Mouse (Mus musculus) heart, embryonic 11.5 days (tissue): ENCODE measurements around the gene Cox6b1. TPM values are rescaled to one million over a fixed set of nuclear protein-coding genes. Genes with fewer than 3 reads are reported as not detected.
A peak's percentile ranks its signal among the peaks of the same experiment; 100 is the strongest.

ENCODE experiments used
- ATAC-seq: fragments of 200-750 bp; cut with Nextera tagmentation; replicated peaks from 2 replicates; pipeline ENCODE4 v1.8.0; 2017; ENCODE audit warnings: moderate library complexity; ENCODE audit not compliant: insufficient number of reproducible peaks, low FRiP score, low TSS enrichment
- H3K27ac ChIP-seq: fragments of 300-500 bp; sonication (generic); 2 replicates; pipeline ENCODE4 v1.5.1; 2014; ENCODE audit warnings: mild to moderate bottlenecking, low read depth, low read length
- H3K27me3 ChIP-seq: fragments of 300-500 bp; sonication (generic); 2 replicates; pipeline ENCODE4 v1.6.1; 2014; ENCODE audit warnings: mild to moderate bottlenecking, low read length, mixed read lengths; ENCODE audit not compliant: control insufficient read depth, insufficient read depth
- H3K36me3 ChIP-seq: fragments of 300-500 bp; sonication (generic); 2 replicates; pipeline ENCODE4 v1.6.1; 2014; ENCODE audit warnings: mild to moderate bottlenecking, low read length, moderate library complexity, mixed read lengths; ENCODE audit not compliant: control insufficient read depth, insufficient read depth
- H3K4me1 ChIP-seq: fragments of 300-500 bp; sonication (generic); 2 replicates; pipeline ENCODE4 v1.6.1; 2014; ENCODE audit warnings: low read length; ENCODE audit not compliant: control insufficient read depth, insufficient read depth
- H3K4me2 ChIP-seq: fragments of 300-500 bp; sonication (generic); 2 replicates; pipeline ENCODE4 v1.6.1; 2014; ENCODE audit warnings: mild to moderate bottlenecking, moderate library complexity
- H3K4me3 ChIP-seq: fragments of 300-500 bp; sonication (generic); 2 replicates; pipeline ENCODE4 v1.5.1; 2014; ENCODE audit warnings: low read depth, low read length
- H3K9ac ChIP-seq: fragments of 300-500 bp; sonication (generic); 2 replicates; pipeline ENCODE4 v1.6.1; 2014; ENCODE audit warnings: mild to moderate bottlenecking, low read depth, low read length, moderate library complexity
- H3K9me3 ChIP-seq: fragments of 300-500 bp; sonication (generic); replicated peaks from 2 replicates; pipeline ENCODE4 v1.6.1; 2016; ENCODE audit warnings: low read length; ENCODE audit not compliant: control insufficient read depth
- WGBS: fragments of 180-500 bp; shearing (Covaris S2); extraction: QIAGEN DNeasy Blood & Tissue Kit; methylation state at CpG from one replicate; pipeline ENCODE4 v1.1.7; 2014; ENCODE audit not compliant: insufficient replicate concordance; 5-methylcytosine and 5-hydroxymethylcytosine counted together
- polyA plus RNA-seq: library from polyadenylated mRNA; unstranded; fragments of >200 nt; fragmentation: Nextera tagmentation; extraction: Ambion mirVana; gene quantifications from 2 replicates; pipeline ENCODE4 v1.2.1, GENCODE M21; 2014

Gene Cox6b1
- polyA plus RNA-seq, 1 experiment from 2014 or later, result 1,669 TPM

DNA sequence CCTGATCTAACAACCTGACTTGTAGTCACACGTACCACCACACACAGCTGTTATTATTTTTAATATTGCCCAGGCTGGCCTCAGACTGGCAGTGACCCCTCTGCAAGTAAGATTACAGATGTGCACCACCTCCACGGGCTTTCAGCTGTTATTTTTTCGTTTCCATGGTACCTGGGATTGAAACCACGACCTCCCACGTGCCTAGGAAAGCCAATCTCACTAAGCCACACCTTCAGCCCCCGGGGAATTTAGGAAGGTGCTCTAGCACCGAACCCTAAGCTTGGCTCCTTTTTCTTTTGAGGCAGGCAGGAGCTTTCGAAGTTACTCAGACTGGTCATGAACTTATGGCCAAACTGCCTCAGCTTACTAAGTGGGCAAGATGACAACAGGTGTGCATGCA is 21.5 kb downstream of the Cox6b1 start:
- Histone ChIP-seq H3K36me3 (no peaks in the 10 kb centered on the region), H3K9me3 (no peaks in the 10 kb centered on the region), H3K4me1 (no peaks in the 10 kb centered on the region), H3K27me3 (0 out of 2 replicates have a peak, but pooled peaks cover 3% of the 10 kb centered on the region), H3K9ac (no peak overlapping the region), H3K27ac (no peak overlapping the region), H3K4me2 (no peak overlapping the region), H3K4me3 (no peak overlapping the region)
- no peak for ATAC-seq
- 54% methylated on average over 8 of the region's 8 CpGs for WGBS

DNA sequence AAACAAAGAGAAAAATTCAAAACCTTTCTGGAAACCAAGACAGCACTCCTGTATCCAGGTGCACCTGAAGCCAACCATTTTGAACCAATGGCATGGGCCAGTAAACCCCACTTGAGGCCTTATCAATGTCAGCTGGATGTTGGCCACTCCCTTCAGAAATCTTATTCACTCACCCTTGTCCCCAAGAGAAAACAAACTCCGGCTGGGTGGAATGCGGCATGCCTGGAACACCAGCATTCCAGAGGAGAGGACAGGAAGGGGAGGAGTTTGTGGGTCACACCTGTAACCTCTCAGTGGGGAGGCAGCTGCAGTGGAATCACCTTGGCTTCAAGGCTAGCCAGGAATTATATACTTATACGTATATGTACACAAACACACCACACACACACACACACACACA is 23.4 kb downstream of the Cox6b1 start:
- Histone ChIP-seq H3K9ac (no peak overlapping the region), H3K36me3 (no peaks in the 10 kb centered on the region), H3K4me2 (no peak overlapping the region), H3K4me1 (no peaks in the 10 kb centered on the region), H3K27me3 (no peaks in the 10 kb centered on the region), H3K27ac (no peak overlapping the region), H3K4me3 (no peak overlapping the region), H3K9me3 (no peaks in the 10 kb centered on the region)
- 25% methylated on average over 3 of the region's 3 CpGs for WGBS
- ATAC-seq, result no peak

DNA sequence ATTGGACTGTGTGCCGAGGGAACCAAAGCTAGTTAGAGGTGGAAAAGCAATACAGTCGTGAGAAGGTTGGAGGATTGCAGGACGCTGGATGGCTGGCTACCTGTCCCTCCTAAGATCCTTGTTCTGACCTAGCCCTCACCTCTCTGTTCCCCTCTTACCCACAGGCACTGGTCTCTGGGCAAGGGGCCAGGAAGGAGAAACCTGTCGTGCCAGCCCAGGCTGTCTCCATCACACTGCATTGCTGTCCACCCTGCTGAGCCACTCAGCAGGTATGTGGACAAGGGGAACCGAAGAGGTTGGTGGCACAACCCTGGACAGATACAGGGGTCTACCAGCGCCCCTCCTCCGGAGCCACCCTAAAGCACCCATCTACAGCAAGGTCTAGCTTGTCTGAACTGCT is 25.3 kb downstream of the Cox6b1 start:
- H3K27me3 ChIP-seq, result no peaks in the 10 kb centered on the region
- no peaks in the 10 kb centered on the region for H3K4me1 ChIP-seq
- no peak for ATAC-seq
- no peak overlapping the region for H3K27ac ChIP-seq
- H3K9ac ChIP-seq, result no peak overlapping the region
- WGBS, result 75% methylated on average over 7 of the region's 7 CpGs
- H3K4me3 ChIP-seq, result no peak overlapping the region
- H3K4me2 ChIP-seq, result no peak overlapping the region
- no peaks in the 10 kb centered on the region for H3K36me3 ChIP-seq
- H3K9me3 ChIP-seq, result no peaks in the 10 kb centered on the region

DNA sequence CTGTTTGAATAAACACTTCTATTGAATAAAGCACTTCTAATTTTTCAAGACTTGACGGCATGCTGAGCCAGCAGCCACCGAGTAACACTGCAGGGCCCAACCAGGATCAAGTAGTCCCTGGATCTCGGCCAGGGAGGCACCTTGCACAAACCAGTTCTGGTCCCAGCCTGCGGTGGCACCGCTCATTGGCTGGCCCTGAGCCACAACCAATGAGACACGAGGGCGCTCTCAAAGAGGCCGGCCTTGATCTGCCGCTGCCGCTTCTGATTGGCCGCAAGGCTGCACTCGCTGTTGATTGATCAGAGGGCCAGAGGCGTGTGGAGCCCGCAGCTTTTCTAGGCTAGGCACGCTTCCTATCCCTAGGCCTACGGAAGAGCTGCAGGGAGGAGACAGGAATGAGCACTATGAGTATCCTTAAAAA is 26.0 kb downstream of the Cox6b1 start:
- Histone ChIP-seq H3K27me3 (no peaks in the 10 kb centered on the region), H3K9ac (no peak overlapping the region; the same call in 1 of the 2 replicates), H3K4me3 (no peak overlapping the region), H3K9me3 (no peaks in the 10 kb centered on the region), H3K27ac (no peak overlapping the region), H3K4me1 (no peaks in the 10 kb centered on the region), H3K36me3 (no peaks in the 10 kb centered on the region), H3K4me2 (peak overlapping the region; percentile 46)
- WGBS, result 2% methylated on average over 16 of the region's 16 CpGs
- peak; percentile 92 for ATAC-seq

DNA sequence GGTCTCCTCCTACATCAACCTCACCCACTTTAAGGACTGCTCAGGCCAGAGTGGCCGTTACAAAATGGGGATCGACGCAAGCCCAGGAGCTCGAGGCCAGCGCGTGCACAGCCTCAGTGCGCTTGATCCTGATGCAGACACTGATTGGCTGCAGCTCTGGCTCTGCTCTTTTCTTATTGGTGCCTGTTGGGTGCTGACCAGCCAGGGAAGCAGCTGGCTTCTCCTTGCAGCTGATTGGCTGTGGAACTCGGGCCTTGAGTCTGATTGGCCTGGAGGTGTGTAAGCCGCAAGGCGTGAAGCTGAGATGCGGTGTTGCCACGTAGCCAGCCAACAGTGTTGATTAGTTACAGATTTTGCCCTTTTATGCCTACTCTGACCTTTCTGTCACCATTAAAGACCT is 27.2 kb downstream of the Cox6b1 start, which contains the start of gene Zbtb32:
TSS of gene Zbtb32 (minus strand) at position 124 of the 400 bp plus-strand sequence.
- H3K27ac ChIP-seq, result no peak within 1 kb of the TSS
- no peak for ATAC-seq
- H3K9ac ChIP-seq, result no peak within 1 kb of the TSS
- no peaks in the 10 kb centered on the region for H3K9me3 ChIP-seq
- H3K27me3 ChIP-seq, result no peaks in the 10 kb centered on the region
- H3K4me3 ChIP-seq, result no peak within 1 kb of the TSS
- H3K36me3 ChIP-seq, result no peaks in the 10 kb centered on the region
- WGBS, result 86% methylated on average over 12 of the region's 12 CpGs
- peak within 1 kb of the TSS; percentile 34 for H3K4me2 ChIP-seq
- no peaks in the 10 kb centered on the region for H3K4me1 ChIP-seq

DNA sequence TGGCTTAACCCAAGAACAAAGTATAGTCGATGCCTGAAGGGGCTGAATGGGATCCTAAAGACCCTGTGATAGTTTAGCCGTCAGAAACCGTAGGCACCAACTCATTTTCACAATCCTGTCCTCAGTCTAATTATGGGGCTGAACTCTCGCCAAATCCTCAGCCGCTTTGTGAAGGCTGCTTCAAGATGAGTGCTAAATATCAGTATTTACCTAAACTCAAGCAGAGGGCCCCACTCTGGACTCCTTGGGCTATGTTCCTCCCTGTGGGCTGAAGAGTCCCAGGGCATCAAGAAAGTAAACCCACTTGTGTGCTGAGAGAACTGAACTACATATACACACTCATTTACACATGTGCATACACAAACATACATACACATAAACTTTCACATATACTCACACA is 29.1 kb downstream of the Cox6b1 start:
- H3K9ac ChIP-seq, result no peak overlapping the region
- no peak overlapping the region for H3K27ac ChIP-seq
- no peaks in the 10 kb centered on the region for H3K36me3 ChIP-seq
- WGBS, result 72% methylated on average over 5 of the region's 5 CpGs
- no peak overlapping the region for H3K4me2 ChIP-seq
- H3K4me3 ChIP-seq, result no peak overlapping the region
- 0 out of 2 replicates have a peak, but pooled peaks cover 4% of the 10 kb centered on the region for H3K27me3 ChIP-seq
- no peaks in the 10 kb centered on the region for H3K4me1 ChIP-seq
- ATAC-seq, result no peak
- no peaks in the 10 kb centered on the region for H3K9me3 ChIP-seq

DNA sequence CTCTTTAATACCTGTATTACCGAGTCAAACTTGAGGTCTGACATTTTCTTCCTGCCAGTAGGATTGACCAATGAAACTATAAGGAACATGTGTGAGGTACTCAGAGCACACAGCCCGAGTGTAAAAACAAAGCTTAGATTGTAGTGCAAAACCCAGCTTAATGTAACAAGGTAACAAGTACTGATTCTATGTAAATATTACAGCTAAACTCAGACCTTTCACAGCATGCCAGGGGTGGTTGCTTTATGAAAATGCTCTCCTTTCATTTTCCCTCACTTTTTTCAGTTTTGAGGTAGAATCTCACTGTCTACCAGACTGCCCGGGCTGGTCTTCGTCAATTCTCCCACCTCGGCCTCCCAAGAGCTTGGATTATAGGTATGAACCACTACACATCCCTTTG is 29.9 kb downstream of the Cox6b1 start:
- no peak for ATAC-seq
- Histone ChIP-seq H3K4me2 (no peak overlapping the region), H3K27ac (no peak overlapping the region), H3K9ac (no peak overlapping the region), H3K27me3 (0 out of 2 replicates have a peak, but pooled peaks cover 4% of the 10 kb centered on the region), H3K36me3 (no peaks in the 10 kb centered on the region), H3K9me3 (no peaks in the 10 kb centered on the region), H3K4me3 (no peak overlapping the region), H3K4me1 (no peaks in the 10 kb centered on the region)
- WGBS, result 70% methylated on average over 5 of the region's 5 CpGs

DNA sequence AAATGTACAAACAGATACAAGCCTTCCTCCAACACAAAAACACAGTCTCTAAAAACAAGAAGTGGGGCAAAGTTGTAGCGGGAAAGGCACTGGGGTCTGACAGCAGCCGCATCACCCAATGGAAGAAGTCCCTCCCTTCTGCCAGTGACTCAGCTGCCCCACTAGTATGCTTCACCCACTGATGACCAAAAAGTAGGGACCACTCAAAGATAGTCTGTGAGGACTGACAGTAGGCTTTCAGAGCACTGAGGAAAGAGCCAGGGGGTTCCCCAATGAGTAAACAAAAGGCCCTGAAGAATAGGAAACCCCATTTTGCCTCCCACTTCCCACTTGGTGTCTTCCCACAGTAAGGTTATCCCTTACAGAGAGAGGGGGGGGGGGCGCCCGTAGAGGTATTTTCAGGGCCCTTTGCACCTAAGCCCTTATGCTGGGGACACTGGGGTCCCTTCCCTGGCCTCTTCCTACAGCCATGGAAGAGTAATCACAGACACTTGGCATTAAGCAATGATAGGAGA is 31.4 kb downstream of the Cox6b1 start:
- H3K4me2 ChIP-seq, result no peak overlapping the region
- 0 out of 2 replicates have a peak, but pooled peaks cover 4% of the 10 kb centered on the region for H3K27me3 ChIP-seq
- no peak for ATAC-seq
- H3K9me3 ChIP-seq, result no peaks in the 10 kb centered on the region
- no peak overlapping the region for H3K9ac ChIP-seq
- 0 out of 2 replicates have a peak, but pooled peaks cover 4% of the 10 kb centered on the region for H3K4me1 ChIP-seq
- no peak overlapping the region for H3K4me3 ChIP-seq
- WGBS, result 66% methylated on average over 4 of the region's 4 CpGs
- no peaks in the 10 kb centered on the region for H3K36me3 ChIP-seq
- no peak overlapping the region for H3K27ac ChIP-seq
